Mouse (Mus musculus) A20 (cell line): ENCODE measurements around the gene Igsf9b.
A peak's percentile ranks its signal among the peaks of the same experiment; 100 is the strongest.

ENCODE experiments used
- DNase-seq: peaks from one replicate; pipeline ENCODE4 v3.0.0-alpha.2; 2011; ENCODE audit warnings: low read depth, low spot score

Gene Igsf9b

GRCm38 (mm10) chr9:27289543-27290308 is 9.3 kb upstream of the Igsf9b start:
- DNase-seq = no peak

DNA sequence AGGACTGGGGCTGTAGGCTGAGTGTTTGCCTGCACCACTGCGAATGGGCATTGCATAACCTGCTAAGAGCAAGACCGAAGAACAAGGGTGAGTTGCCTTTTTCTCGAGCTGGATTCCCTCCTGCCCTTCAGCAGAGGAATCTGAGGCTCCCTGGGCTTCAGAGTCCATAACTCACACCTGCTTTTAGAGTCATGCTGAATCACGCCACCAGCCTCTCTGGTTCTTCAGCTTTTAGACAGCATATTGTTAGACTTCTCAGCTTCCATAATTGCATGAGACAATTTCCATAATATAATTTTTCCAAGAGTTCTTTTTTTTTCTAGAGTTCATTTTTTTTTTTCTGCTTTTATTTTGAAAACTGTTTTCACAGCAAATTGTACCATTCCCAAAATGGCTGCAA is 4.6 kb upstream of the Igsf9b start:
- no peak for DNase-seq

GRCm38 (mm10) chr9:27299286-27300187 is 533 bp downstream of the Igsf9b start:
- no peak for DNase-seq

- no peak for DNase-seq
These were observed 1.2 kb downstream of the Igsf9b start for GRCm38 (mm10) chr9:27300188-27300691.

DNA sequence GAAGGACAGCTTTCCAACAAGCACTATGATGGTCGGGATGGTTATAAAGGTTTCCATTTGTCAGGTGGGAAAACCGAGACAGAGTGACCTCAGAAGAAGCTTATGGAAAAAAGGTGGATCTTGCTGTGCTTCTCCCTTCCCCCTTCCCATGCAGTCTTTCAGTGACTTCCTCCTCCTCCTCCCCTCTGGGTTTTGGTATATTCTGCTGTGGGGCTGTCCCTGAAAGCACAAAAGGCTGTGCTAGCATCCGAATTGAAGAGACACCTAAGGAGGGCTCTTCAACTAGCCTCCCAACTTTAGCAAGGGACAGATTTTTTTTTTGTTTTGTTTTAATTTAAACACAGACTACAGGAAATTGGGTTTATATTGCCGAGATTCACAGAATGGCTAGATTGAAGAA is 1.7 kb downstream of the Igsf9b start:
- DNase-seq = no peak

DNA sequence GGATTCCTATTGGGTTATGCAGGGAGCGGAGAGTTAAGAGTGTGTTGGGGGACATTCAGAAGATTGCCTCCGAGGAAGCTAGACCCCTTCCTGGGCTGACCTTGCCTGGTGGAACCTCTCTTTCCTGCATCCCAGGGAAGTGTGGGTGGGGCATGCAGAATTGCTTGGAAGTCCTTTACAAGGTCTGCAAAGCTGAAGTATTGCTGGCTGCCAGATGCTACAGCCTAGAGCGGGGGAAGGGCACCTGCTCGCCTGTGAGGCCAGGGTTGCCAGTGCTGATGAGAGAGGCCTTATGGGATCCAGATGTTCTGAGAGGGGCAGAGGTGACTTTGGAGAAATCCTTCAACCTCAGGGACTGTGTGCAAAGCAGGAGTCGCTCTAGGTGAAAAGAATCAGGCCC is 2.5 kb downstream of the Igsf9b start:
- DNase-seq = no peak

DNA sequence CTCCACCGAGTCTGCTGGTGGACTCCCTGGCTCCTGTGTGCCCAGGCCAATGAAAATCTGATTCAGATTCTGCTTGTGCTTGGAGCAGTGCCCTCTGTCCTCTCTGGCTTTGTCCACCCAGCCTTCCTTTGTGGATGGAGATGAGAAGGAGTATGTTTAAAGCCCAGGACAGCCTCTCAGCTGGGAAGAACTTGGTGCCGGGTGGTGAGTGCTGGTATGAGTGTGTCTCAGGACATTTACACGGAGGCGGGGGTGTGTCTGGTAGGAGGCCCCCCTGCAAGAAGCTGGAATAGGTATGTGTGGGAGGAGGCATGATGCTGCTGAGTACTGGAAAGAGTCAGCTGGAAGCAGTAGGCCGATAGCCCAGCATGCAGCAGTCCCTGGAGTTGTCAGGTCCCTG is 3.3 kb downstream of the Igsf9b start:
- no peak for DNase-seq

- DNase-seq = no peak
These were observed 4.8 kb downstream of the Igsf9b start for GRCm38 (mm10) chr9:27303571-27304484.

- no peak for DNase-seq
These were observed 5.6 kb downstream of the Igsf9b start for GRCm38 (mm10) chr9:27304485-27305102.

GRCm38 (mm10) chr9:27305502-27305901 is 6.5 kb downstream of the Igsf9b start:
- no peak for DNase-seq

GRCm38 (mm10) chr9:27306642-27307041 is 7.6 kb downstream of the Igsf9b start:
- no peak for DNase-seq

DNA sequence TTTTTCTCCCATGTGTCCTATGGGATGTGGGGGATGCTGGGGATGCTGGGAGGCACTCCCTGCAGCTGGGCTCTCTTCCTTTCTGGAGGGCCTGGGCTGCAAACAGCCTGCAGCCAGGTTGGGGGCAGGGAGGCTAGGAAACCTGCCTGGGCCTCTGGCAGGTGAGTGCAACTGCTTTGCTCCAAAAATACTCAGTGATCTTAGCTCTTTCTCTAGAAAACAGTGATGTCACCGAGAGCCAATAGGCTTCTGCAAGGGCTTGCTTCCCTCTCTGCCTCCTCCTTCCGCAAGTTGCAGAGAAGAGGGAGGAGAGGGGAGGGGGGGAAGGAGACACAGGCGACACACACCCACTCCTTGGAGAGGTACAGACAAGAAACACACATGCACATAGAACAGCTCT is 8.3 kb downstream of the Igsf9b start:
- no peak for DNase-seq

- DNase-seq = no peak
These were observed 9.0 kb downstream of the Igsf9b start for GRCm38 (mm10) chr9:27308045-27308444.

DNA sequence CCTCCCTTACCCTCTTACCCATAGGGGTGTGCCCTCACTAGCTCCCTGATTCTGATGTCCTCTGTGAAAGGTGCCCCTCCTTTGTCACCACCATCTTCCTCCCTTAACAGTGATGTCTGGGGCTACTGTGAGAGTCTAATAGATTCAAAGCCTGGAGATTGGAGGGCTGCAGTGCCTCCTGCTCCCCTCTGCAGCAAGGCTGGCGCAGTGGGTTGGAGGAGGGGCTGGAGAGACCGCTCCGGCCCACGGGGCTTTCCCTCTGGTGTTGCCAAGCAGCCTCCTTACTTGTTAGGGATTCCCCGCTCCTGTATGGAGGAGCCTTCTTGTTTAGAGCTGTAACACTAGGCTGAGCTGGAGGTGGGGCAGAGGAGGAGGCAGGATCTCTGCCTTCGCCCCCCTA is 9.6 kb downstream of the Igsf9b start:
- no peak for DNase-seq

- no peak for DNase-seq
These were observed 11.0 kb downstream of the Igsf9b start for GRCm38 (mm10) chr9:27310005-27310404.

DNA sequence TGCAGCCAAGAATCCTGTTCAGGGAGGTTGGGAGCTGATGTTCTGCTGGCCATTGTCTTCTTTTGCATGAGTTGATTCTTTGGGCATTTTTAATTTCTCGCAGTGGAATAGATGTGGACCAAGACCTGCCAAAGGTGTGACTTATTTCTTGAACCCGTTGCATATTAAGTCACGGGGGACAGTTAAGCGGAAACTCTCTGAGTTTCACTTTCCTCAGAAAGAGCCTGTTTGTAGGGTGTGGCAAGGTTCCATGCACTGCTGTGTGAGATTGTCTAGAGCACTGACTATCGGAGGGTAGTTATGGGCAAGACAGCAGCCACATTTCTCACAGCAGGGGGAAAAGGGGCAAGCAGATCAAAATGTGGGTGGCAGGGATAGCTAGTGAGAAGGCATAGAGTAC is 14.4 kb downstream of the Igsf9b start:
- no peak for DNase-seq

- DNase-seq = no peak
These were observed 22.3 kb downstream of the Igsf9b start for GRCm38 (mm10) chr9:27321267-27321666.

- no peak for DNase-seq
These were observed 23.3 kb downstream of the Igsf9b start for GRCm38 (mm10) chr9:27322277-27322676.

DNA sequence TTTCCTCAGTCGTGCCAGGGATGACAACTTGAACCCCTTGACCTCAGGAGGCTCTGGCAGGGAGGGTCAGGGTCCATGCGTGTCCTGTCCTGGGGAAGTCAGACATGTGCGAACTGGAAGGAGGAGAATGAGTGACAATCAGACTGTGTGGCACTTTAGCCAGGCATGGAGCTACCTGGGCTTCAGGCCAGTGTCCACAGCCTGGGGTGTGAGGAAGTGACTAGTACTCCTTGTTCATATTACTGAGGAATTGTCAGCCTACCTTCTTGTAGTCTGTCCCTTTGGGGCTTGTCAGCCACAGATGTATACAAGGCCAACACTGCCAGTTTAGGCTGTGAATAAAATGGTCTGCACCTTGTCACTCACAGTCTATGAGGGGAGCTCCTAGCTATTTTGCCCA is 24.4 kb downstream of the Igsf9b start:
- DNase-seq = no peak

DNA sequence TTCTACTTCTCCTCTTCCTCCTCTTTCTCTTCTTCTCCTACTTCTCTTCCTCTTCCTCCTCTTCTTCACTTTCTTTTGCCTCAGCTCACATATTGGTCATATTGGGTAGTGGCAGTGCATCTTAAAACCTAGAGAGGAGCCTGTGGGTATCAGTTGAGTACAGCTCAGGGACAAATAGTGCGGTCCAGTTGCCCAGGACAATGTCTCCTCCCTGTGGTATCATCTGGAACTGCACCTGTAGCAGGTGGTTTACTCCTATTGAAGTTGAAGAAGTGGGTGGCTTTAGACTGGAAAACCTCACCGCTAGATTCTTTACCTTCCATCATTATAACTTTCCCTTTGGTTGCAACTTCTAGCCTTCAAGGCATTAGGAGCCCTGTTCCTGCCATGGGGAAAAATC is 26.9 kb downstream of the Igsf9b start:
- peak; percentile 2 for DNase-seq

GRCm38 (mm10) chr9:27327558-27327957 is 28.6 kb downstream of the Igsf9b start:
- DNase-seq = no peak
